Mouse (Mus musculus): ENCODE data around the gene Exoc5. TPM values are rescaled to one million over a fixed set of nuclear protein-coding genes. Genes with fewer than 3 reads are reported as not detected.
"Not testable (repeated sequence)": the region's sequence is repeated elsewhere in the genome, so short reads cannot be mapped to it uniquely, and the experiment has no call there.

Exoc5 gene
- 10 to 100 TPM; 15.9 to 17.6 (median 16.8) TPM for total RNA-seq (2022)

- DNase-seq (ENCODE audit: low spot score): peak; percentile 95
These were observed at the start of gene Exoc5 for GRCm38 (mm10) chr14:49066274-49066823. Exoc5 (minus strand) TSS chr14:49066653.

GRCm38 (mm10) chr14:49091755-49092154 lies 25.3 kb upstream of the Exoc5 start:
- DNase-seq (ENCODE audit: low spot score): not testable (repeated sequence)

- DNase-seq (ENCODE audit: low spot score): no peak
These were observed 24.8 kb upstream of the Exoc5 start for GRCm38 (mm10) chr14:49091277-49091676.

- no peak for DNase-seq (ENCODE audit: low spot score)
These were observed 23.6 kb upstream of the Exoc5 start for GRCm38 (mm10) chr14:49090102-49090501.

GRCm38 (mm10) chr14:49089461-49090058 lies 23.1 kb upstream of the Exoc5 start:
- DNase-seq (ENCODE audit: low spot score): no peak

GRCm38 (mm10) chr14:49088155-49089048 lies 21.9 kb upstream of the Exoc5 start:
- no peak for DNase-seq (ENCODE audit: low spot score)

GRCm38 (mm10) chr14:49086522-49086921 lies 20.1 kb upstream of the Exoc5 start:
- DNase-seq (ENCODE audit: low spot score): no peak

GRCm38 (mm10) chr14:49078820-49079219 lies 12.4 kb upstream of the Exoc5 start:
- no peak for DNase-seq (ENCODE audit: low spot score)

GRCm38 (mm10) chr14:49074361-49074760 lies 7.9 kb upstream of the Exoc5 start:
- DNase-seq (ENCODE audit: low spot score): no peak

- no peak for DNase-seq (ENCODE audit: low spot score)
These were observed 7.4 kb upstream of the Exoc5 start for GRCm38 (mm10) chr14:49073896-49074295.

- DNase-seq (ENCODE audit: low spot score): no peak
These were observed 6.4 kb upstream of the Exoc5 start for GRCm38 (mm10) chr14:49072837-49073236.

- peak; percentile 18 for DNase-seq (ENCODE audit: low spot score)
These were observed 752 bp downstream of the Exoc5 start, which contains the start of gene Ap5m1 for GRCm38 (mm10) chr14:49065529-49066273. Ap5m1 (plus strand) TSS chr14:49066097.

GRCm38 (mm10) chr14:49063838-49064237 lies 2.6 kb downstream of the Exoc5 start:
- DNase-seq (ENCODE audit: low spot score): no peak

- DNase-seq (ENCODE audit: low spot score): no peak
These were observed 17.0 kb downstream of the Exoc5 start for GRCm38 (mm10) chr14:49049492-49049891.

- DNase-seq (ENCODE audit: low spot score): no peak
These were observed 20.8 kb downstream of the Exoc5 start for GRCm38 (mm10) chr14:49045610-49046009.

- DNase-seq (ENCODE audit: low spot score): no peak
These were observed 37.5 kb downstream of the Exoc5 start for GRCm38 (mm10) chr14:49028991-49029390.

- no peak for DNase-seq (ENCODE audit: low spot score)
These were observed 38.6 kb downstream of the Exoc5 start for GRCm38 (mm10) chr14:49027779-49028368.

GRCm38 (mm10) chr14:49027040-49027778 lies 39.2 kb downstream of the Exoc5 start:
- DNase-seq (ENCODE audit: low spot score): no peak

GRCm38 (mm10) chr14:49019765-49020164 lies 46.7 kb downstream of the Exoc5 start:
- DNase-seq (ENCODE audit: low spot score): peak; percentile 2

- DNase-seq (ENCODE audit: low spot score): no peak
These were observed 57.9 kb downstream of the Exoc5 start for GRCm38 (mm10) chr14:49008399-49009189.
